Mouse (Mus musculus) intestine, embryonic 16.5 days (tissue): ENCODE data around the gene D7Ertd443e. TPM values are rescaled to one million over a fixed set of nuclear protein-coding genes. Genes with fewer than 3 reads are reported as not detected.

ENCODE experiments used
- ATAC-seq: fragments of 200-750 bp; cut with Nextera tagmentation; 2 replicates; pipeline ENCODE4 v1.8.0; 2017; ENCODE audit warnings: moderate TSS enrichment, moderate library complexity
- H3K27ac ChIP-seq: fragments of 300-500 bp; sonication (generic); 2 replicates; pipeline ENCODE4 v1.5.1; 2014; ENCODE audit warnings: mild to moderate bottlenecking, low read length
- H3K27me3 ChIP-seq: fragments of 300-500 bp; sonication (generic); replicated peaks from 2 replicates; pipeline ENCODE4 v1.6.1; 2014; ENCODE audit warnings: low read length, control low read depth, mixed read lengths; ENCODE audit not compliant: control insufficient read depth, insufficient read depth
- H3K36me3 ChIP-seq: fragments of 300-500 bp; sonication (generic); 2 replicates; pipeline ENCODE4 v1.6.1; 2014; ENCODE audit warnings: low read length, control low read depth; ENCODE audit not compliant: control insufficient read depth, insufficient read depth
- H3K4me1 ChIP-seq: fragments of 300-500 bp; sonication (generic); 2 replicates; pipeline ENCODE4 v1.6.1; 2014; ENCODE audit warnings: low read length, control low read depth, mixed read lengths; ENCODE audit not compliant: control insufficient read depth, insufficient read depth
- H3K4me2 ChIP-seq: fragments of 300-500 bp; sonication (generic); 2 replicates; pipeline ENCODE4 v1.6.1; 2014; ENCODE audit warnings: low read depth, low read length, control low read depth
- H3K4me3 ChIP-seq: fragments of 300-500 bp; sonication (generic); 2 replicates; pipeline ENCODE4 v1.5.1; 2014; ENCODE audit warnings: mild to moderate bottlenecking, low read length
- H3K9ac ChIP-seq: fragments of 300-500 bp; sonication (generic); 2 replicates; pipeline ENCODE4 v1.6.1; 2014; ENCODE audit warnings: low read depth, low read length
- H3K9me3 ChIP-seq: fragments of 300-500 bp; sonication (generic); 2 replicates; pipeline ENCODE4 v1.6.1; 2016; ENCODE audit warnings: low read length, control low read depth; ENCODE audit not compliant: control insufficient read depth
- WGBS: fragments of 180-500 bp; shearing (Covaris S2); extraction: QIAGEN DNeasy Blood & Tissue Kit; methylation state at CpG from one replicate; pipeline ENCODE4 v1.1.7; 2014; 5-methylcytosine and 5-hydroxymethylcytosine counted together
- polyA plus RNA-seq: library from polyadenylated mRNA; unstranded; fragments of >200 nt; fragmentation: Nextera tagmentation; extraction: Ambion mirVana; gene quantifications from 2 replicates; pipeline ENCODE4 v1.2.1, GENCODE M21; 2015

Gene D7Ertd443e
- polyA plus RNA-seq = not detected in 2 replicates

DNA sequence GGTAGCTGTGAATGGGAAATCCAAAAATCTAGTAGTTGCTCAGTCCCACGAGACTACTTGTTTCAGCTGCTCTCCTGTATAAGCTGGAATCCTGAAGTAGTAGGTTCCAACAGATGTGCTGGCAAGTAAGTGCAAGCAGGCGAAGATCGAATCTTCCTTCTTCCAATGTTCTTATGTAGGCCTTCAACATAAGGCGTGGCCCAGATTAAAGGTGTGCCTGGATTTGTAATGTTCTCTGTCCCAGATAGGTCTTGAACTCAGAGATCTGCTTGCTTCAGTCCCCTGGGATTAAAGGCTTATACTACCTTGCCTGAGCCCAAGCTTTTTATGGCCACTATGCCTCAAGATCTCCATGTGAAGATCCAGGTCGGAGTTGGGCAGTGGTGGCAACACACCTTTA, at the start of gene D7Ertd443e:
TSS of gene D7Ertd443e (minus strand) at position 101 of the 400 bp plus-strand sequence.
- Histone ChIP-seq H3K4me1 (no peaks in the 10 kb centered on the region), H3K4me3 (no peak within 1 kb of the TSS), H3K4me2 (no peak within 1 kb of the TSS), H3K9me3 (no peaks in the 10 kb centered on the region), H3K9ac (no peak within 1 kb of the TSS), H3K27me3 (no peaks in the 10 kb centered on the region), H3K27ac (no peak within 1 kb of the TSS), H3K36me3 (no peaks in the 10 kb centered on the region)
- no peak for ATAC-seq
- 89% methylated on average over 5 of the region's 5 CpGs for WGBS

DNA sequence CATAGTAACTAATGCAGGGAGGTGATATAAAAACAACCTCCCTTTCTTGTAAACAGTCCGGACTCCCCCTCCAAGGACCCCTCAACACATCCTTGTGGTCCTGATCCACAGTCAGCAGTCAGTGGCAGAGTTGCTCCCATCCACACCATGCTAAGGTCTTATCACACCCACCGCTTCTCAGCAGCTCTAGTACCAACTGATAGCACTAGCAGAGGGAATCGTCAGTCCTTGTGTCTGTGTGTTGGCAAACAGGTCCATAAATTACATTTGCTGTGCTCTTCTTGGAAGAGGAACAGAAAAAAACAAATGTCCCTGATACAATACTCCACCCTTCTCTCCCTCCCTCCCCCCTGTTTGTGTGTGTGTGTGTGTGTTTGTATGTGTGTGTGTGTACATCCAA, 46.2 kb upstream of the D7Ertd443e start:
- H3K4me2 ChIP-seq = no peak overlapping the region
- no peaks in the 10 kb centered on the region for H3K36me3 ChIP-seq
- H3K27me3 ChIP-seq = no peaks in the 10 kb centered on the region
- WGBS = 74% methylated on average over 3 of the region's 3 CpGs
- ATAC-seq = no peak
- H3K4me3 ChIP-seq = no peak overlapping the region
- no peaks in the 10 kb centered on the region for H3K4me1 ChIP-seq
- H3K9me3 ChIP-seq = no peaks in the 10 kb centered on the region
- no peak overlapping the region for H3K27ac ChIP-seq
- H3K9ac ChIP-seq = no peak overlapping the region

DNA sequence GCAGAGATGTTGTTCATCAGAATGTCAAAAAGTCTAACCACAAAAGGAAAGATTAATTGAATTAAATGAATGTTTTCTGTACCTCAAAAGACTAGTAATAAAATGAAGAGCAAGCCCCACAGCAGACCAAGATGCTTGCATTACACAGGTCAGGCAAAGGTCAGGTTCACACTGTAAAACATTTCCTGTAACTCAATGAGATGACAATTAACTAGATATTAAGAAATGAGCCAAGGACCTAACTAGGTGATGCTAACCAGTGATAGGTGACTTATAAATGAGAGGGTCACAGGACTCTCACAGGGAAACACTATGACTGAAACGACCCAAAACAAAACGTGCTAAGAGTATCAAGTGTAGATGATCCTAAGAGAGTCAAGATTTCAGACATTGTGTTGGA, 43.2 kb upstream of the D7Ertd443e start:
- Histone ChIP-seq H3K4me2 (no peak overlapping the region), H3K4me1 (no peaks in the 10 kb centered on the region), H3K36me3 (no peaks in the 10 kb centered on the region), H3K4me3 (no peak overlapping the region), H3K9me3 (no peaks in the 10 kb centered on the region), H3K27me3 (no peaks in the 10 kb centered on the region), H3K27ac (no peak overlapping the region), H3K9ac (no peak overlapping the region)
- 91% methylated on average over 2 of the region's 2 CpGs for WGBS
- ATAC-seq = no peak

DNA sequence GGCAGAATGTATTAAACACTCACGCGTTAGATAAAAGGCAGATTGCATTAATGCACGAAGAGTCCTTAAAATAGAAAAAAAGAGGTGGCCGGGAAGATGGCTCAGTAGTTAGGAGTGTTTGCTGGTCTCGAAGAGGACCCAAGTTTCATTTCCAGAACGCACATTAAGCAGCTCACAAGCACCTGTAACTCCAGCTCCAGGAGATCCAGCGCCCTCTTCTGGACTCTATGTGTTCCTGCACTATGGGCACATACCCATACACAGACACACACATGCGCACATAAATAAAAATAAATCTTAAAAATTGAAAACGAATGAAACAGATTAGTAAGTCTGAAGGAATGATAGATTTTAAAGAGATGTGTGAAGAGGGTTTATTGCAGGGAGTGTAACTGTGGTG, 29.6 kb upstream of the D7Ertd443e start:
- 91% methylated on average over 9 of the region's 9 CpGs for WGBS
- no peaks in the 10 kb centered on the region for H3K4me1 ChIP-seq
- no peak overlapping the region for H3K27ac ChIP-seq
- H3K36me3 ChIP-seq = no peaks in the 10 kb centered on the region
- no peaks in the 10 kb centered on the region for H3K27me3 ChIP-seq
- no peak overlapping the region for H3K4me3 ChIP-seq
- H3K9me3 ChIP-seq = no peaks in the 10 kb centered on the region
- ATAC-seq = no peak
- no peak overlapping the region for H3K9ac ChIP-seq
- no peak overlapping the region for H3K4me2 ChIP-seq

DNA sequence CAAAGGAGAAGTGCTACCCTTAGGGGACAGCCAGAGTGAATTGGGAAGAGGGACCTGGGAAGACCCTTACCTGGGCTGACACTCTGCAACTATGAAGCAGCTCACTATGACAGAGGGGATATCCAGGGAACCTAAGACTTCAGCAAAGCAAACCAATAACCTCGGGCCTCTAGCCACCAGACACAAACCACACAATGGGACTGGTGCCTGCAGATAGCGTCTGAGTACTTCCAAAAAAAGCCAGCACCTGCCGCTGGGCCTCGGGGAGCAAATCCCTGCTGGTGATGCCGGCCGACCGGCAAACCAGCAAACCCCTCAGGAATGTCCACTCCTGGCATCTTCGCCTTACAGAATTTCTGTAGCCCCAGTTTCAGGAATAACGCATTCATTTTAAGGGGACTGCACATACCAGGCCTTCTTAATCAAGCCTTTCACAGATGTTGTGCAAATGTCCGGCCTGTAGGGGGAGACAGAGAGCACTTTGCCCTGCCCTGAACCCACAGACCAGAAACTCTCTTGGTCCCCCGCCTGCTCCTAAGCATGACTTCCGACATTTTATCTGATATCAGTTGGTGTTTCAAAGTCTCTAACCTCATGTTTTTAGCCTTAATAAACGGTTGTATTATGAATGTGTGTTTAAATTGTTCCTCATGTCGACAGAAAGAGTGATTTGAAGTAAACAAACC, 28.7 kb upstream of the D7Ertd443e start:
- Histone ChIP-seq H3K36me3 (no peaks in the 10 kb centered on the region), H3K4me2 (no peak overlapping the region), H3K27me3 (no peaks in the 10 kb centered on the region), H3K9ac (no peak overlapping the region), H3K4me1 (no peaks in the 10 kb centered on the region), H3K9me3 (no peaks in the 10 kb centered on the region), H3K27ac (no peak overlapping the region), H3K4me3 (no peak overlapping the region)
- WGBS = 30% methylated on average over 14 of the region's 14 CpGs
- no peak for ATAC-seq

DNA sequence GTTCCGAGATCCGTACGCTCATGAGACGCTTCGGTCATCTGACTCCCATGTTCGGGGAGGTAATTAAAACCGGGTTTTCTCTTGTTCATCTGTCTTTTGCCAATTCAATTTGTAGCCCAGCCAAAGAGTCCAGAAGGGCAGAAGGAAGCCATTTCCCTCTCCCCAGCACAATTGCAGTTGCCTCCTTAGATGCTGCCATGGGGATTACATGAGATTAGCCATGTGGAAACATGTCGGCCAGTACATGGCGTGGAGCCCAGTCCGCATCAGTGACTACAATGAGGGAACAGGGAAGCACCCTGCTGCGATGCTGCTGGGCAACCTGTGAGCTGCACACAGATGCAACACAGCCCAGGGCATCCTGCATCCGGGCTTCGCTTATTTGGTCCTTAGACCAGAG, 23.2 kb upstream of the D7Ertd443e start:
- Histone ChIP-seq H3K4me3 (no peak overlapping the region), H3K4me2 (no peak overlapping the region), H3K36me3 (no peaks in the 10 kb centered on the region), H3K27ac (no peak overlapping the region), H3K4me1 (no peaks in the 10 kb centered on the region), H3K27me3 (no peaks in the 10 kb centered on the region), H3K9me3 (no peaks in the 10 kb centered on the region), H3K9ac (no peak overlapping the region)
- ATAC-seq = no peak
- WGBS = 83% methylated on average over 13 of the region's 13 CpGs

DNA sequence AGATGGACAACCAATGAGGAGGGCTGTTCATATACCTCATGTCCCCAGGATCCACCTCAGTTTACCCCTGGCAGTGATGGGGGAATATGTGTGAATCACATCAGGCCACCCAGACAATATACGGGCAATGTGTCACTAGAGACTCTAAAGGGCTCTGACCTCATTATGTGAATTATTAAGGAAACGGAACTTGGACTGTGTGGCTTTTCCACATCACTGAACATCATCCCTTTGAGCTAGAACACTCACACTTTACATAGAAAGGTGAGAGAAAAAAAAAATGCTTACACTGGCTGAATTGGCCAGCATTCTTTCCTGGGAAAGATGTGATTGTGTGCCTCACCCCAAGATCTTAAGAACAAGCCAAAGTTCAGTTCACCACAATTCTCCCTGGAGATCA, 15.3 kb upstream of the D7Ertd443e start:
- no peaks in the 10 kb centered on the region for H3K27me3 ChIP-seq
- ATAC-seq = no peak
- no peak overlapping the region for H3K4me3 ChIP-seq
- no peak overlapping the region for H3K27ac ChIP-seq
- WGBS = 76% methylated on average over 2 of the region's 2 CpGs
- H3K9ac ChIP-seq = no peak overlapping the region
- H3K36me3 ChIP-seq = no peaks in the 10 kb centered on the region
- H3K4me1 ChIP-seq = no peaks in the 10 kb centered on the region
- no peak overlapping the region for H3K4me2 ChIP-seq
- H3K9me3 ChIP-seq = no peaks in the 10 kb centered on the region

DNA sequence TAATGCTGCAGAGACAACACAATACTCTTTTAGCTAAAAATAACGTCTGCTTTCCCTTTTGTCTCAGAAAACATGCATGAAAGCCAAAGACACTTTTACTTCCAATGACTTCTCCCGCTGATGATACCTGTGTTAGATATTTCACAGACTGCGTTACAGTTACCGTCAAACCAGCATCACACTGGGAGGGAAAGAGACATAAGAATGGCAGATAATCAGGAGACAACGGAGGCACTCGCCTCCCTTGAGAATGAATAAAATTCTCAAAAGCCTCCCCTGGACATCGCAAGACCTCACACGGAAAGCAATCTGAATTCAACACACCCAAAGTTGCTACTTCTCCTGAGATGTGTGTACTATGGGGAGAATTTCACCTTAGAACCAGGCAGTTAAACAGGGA, 11.3 kb upstream of the D7Ertd443e start:
- Histone ChIP-seq H3K9ac (no peak overlapping the region), H3K27me3 (no peaks in the 10 kb centered on the region), H3K4me1 (no peaks in the 10 kb centered on the region), H3K4me3 (no peak overlapping the region), H3K9me3 (no peaks in the 10 kb centered on the region), H3K36me3 (no peaks in the 10 kb centered on the region), H3K4me2 (no peak overlapping the region), H3K27ac (no peak overlapping the region)
- WGBS = 83% methylated on average over 8 of the region's 8 CpGs
- ATAC-seq = no peak

DNA sequence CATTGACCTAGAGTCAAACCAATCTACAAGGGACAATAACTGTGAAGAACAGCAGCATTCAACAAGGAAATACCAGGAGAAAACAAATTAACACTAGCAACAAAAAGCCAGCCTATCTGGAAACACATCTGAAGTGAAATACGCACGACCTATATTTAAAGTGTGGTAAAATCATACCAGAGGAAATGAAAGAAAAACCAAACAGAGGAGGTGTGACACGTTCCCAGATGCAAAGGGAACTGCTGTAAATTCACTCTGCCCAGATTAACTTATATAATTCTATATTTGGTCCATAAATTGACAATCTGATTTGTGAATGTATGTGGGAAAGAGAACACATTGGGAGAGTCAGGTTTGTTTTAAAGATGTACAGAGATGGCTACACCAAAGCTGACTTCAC, 2.7 kb downstream of the D7Ertd443e start:
- no peaks in the 10 kb centered on the region for H3K9me3 ChIP-seq
- no peaks in the 10 kb centered on the region for H3K4me1 ChIP-seq
- H3K9ac ChIP-seq = no peak overlapping the region
- no peak overlapping the region for H3K27ac ChIP-seq
- no peaks in the 10 kb centered on the region for H3K27me3 ChIP-seq
- H3K36me3 ChIP-seq = no peaks in the 10 kb centered on the region
- ATAC-seq = no peak
- no peak overlapping the region for H3K4me3 ChIP-seq
- no peak overlapping the region for H3K4me2 ChIP-seq
- WGBS = 81% methylated on average over 3 of the region's 3 CpGs

DNA sequence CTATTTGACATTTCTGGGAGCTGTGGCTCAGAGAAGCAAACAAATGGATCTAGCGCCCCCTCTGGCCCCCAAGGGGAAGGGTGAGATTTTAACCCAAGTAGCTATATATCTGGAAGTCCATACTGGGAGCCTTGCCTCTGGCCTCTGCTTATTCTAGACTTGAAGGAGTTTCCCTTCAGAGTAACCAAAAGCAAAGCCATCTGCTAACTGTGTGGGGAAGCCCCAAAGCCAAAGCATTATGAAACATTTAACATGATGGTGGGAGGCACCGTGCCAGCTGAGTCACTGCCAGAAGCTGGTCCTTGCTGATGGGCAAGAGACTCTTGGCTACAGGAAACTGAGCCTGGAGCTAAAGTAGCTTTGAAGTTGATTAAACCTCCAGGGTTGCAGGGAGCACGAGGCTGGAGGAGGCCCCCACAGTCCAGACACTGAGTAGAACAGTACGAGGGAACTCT, 4.0 kb downstream of the D7Ertd443e start:
- no peaks in the 10 kb centered on the region for H3K36me3 ChIP-seq
- H3K27me3 ChIP-seq = no peaks in the 10 kb centered on the region
- 43% methylated on average over 4 of the region's 4 CpGs for WGBS
- H3K4me3 ChIP-seq = no peak overlapping the region
- no peaks in the 10 kb centered on the region for H3K4me1 ChIP-seq
- H3K9me3 ChIP-seq = no peaks in the 10 kb centered on the region
- no peak overlapping the region for H3K4me2 ChIP-seq
- peak; percentile 50; the same call in 1 of the 2 replicates for ATAC-seq
- H3K27ac ChIP-seq = no peak overlapping the region
- H3K9ac ChIP-seq = no peak overlapping the region
